Mouse (Mus musculus): ENCODE results near the gene Chka. TPM values are rescaled to one million over a fixed set of nuclear protein-coding genes. Genes with fewer than 3 reads are reported as not detected.
A peak's percentile ranks its signal among the peaks of the same experiment; 100 is the strongest.

Gene Chka
- total RNA-seq, 2 experiments from 2014 or later: 15.1 to 15.7 TPM

- intact Hi-C loops (cut with DNase I): loop anchor here (5.0 kb wide), 2 partner anchors 33 to 83 kb away; partner anchors contain the start of gene Chka
- DNase-seq: peak; percentile 66 to 75
Measured at GRCm38 (mm10) chr19:3935032-3935895, 83.7 kb downstream of the Chka start, which contains the start of gene Unc93b1. Gene Unc93b1, plus strand, starts transcription at chr19:3935186.

- intact Hi-C loops (cut with DNase I): loop anchor here (5.0 kb wide), 2 partner anchors 34 to 84 kb away; partner anchors contain the start of gene Chka
- DNase-seq: peak; percentile 60 to 71
Measured at GRCm38 (mm10) chr19:3935896-3936850, 84.6 kb downstream of the Chka start.

- intact Hi-C loops (cut with DNase I): no loop called here
- no peak for DNase-seq
Measured at GRCm38 (mm10) chr19:3942315-3942714, 90.7 kb downstream of the Chka start.

GRCm38 (mm10) chr19:3942986-3943735 lies 91.6 kb downstream of the Chka start:
- no peak for DNase-seq
- intact Hi-C loops (cut with DNase I): no loop called here

Other genes starting within 250 kb of the Chka start
- gene Lrp5, start 165.2 kb upstream of the Chka start, total RNA-seq (2021): 10 to 100 TPM; 47.8 to 52.8 TPM
- 1 to 10 TPM; 8.9 TPM for gene 1810055G02Rik, start 143.5 kb upstream of the Chka start, total RNA-seq (2021)
- gene Kmt5b, start 84.4 kb upstream of the Chka start, total RNA-seq (2021): 10 to 100 TPM; 35.3 to 40.1 TPM
- gene Tcirg1, start 55.4 kb downstream of the Chka start, total RNA-seq (2021): 10 to 100 TPM; 16.0 to 20.4 TPM
- 100 to 1,000 TPM; 438 to 441 TPM for gene Ndufs8, start 61.0 kb downstream of the Chka start, total RNA-seq (2021)
- gene Aldh3b1, start 78.0 kb downstream of the Chka start, total RNA-seq (2021): 1 to 10 TPM; 2.6 to 3.2 TPM
- 10 to 100 TPM; 21.7 to 21.9 TPM for gene Unc93b1, start 83.4 kb downstream of the Chka start, total RNA-seq (2021)
- under 1 TPM; 0.12 to 0.31 TPM for gene Aldh3b3, start 106.9 kb downstream of the Chka start, total RNA-seq (2021)
- under 1 TPM; 0.57 to 0.59 TPM for gene Aldh3b2, start 120.6 kb downstream of the Chka start, total RNA-seq (2021)
- gene Acy3, start 134.8 kb downstream of the Chka start, total RNA-seq (2021): 10 to 100 TPM; 11.7 to 15.2 TPM
- gene Tbx10, start 141.0 kb downstream of the Chka start, total RNA-seq (2021): not detected
- 10 to 100 TPM; 66.8 to 69.4 TPM for gene Nudt8, start 148.8 kb downstream of the Chka start, total RNA-seq (2021)
- 1 to 10 TPM; 2.0 to 2.6 TPM for gene Gm49405, start 148.9 kb downstream of the Chka start, total RNA-seq (2021)
- 10 to 100 TPM; 73.8 to 83.6 TPM for gene Doc2g, start 151.5 kb downstream of the Chka start, total RNA-seq (2021)
- 1,000 to 10,000 TPM; 1,061 to 1,067 TPM for gene Ndufv1, start 161.0 kb downstream of the Chka start, total RNA-seq (2021)
- gene Gstp1, start 186.2 kb downstream of the Chka start, total RNA-seq (2021): 100 to 1,000 TPM; 257 to 271 TPM
- gene Gstp2, start 194.2 kb downstream of the Chka start, total RNA-seq (2021): 10 to 100 TPM; 80.8 to 90.7 TPM
- not detected for gene Gstp3, start 207.8 kb downstream of the Chka start, total RNA-seq (2021)
- gene Cabp2, start 229.8 kb downstream of the Chka start, total RNA-seq (2021): not detected
- 10 to 100 TPM; 24.2 to 27.5 TPM for gene Cdk2ap2, start 245.4 kb downstream of the Chka start, total RNA-seq (2021)
- 10 to 100 TPM; 25.0 to 26.4 TPM for gene Pitpnm1, start 248.2 kb downstream of the Chka start, total RNA-seq (2021)

Measured in heart, postnatal 14 days (tissue).